In genomic region chr11:106503425-106503717, GRCm38 (mm10) we compare ENCODE assay signal across 11 mouse cellular contexts. TPM values are rescaled to one million over a fixed set of nuclear protein-coding genes. Genes with fewer than 3 reads are reported as not detected.
A peak's percentile ranks its signal among the peaks of the same experiment; 100 is the strongest.
DNase-seq lines count a peak whose midpoint lies in the region; ATAC-seq and TF ChIP-seq lines count a peak whose summit lies in the region.
"Had no signal": no experiment of that assay in that cellular context is flagged by ENCODE, and none has a peak within 500 bp of the region (broad histone marks: within the 10 kb centered on the region; RNA-seq: fewer than 3 reads in every experiment).

No protein-coding gene starts in this region.

- no peak overlapping the region for H3K4me3 ChIP-seq in embryonic facial prominence, embryonic 13.5 days
- no peak overlapping the region for H3K4me3 ChIP-seq in embryonic facial prominence, embryonic 10.5 days
- no peak overlapping the region for H3K4me3 ChIP-seq in MEL (ENCODE audit: control insufficient read depth in 1 of 2, insufficient read depth in 1 of 2, low read depth in 2 of 2, low read length in 2 of 2)
- H3K4me3 ChIP-seq in liver, embryonic 11.5 days (ENCODE audit: low read depth, low read length): no peak overlapping the region
- no peak overlapping the region for H3K4me3 ChIP-seq in lung, postnatal 0 days (ENCODE audit: low read depth, low read length)

- H3K9me3 ChIP-seq in embryonic facial prominence, embryonic 13.5 days: no peaks in the 10 kb centered on the region
- no peaks in the 10 kb centered on the region for H3K9me3 ChIP-seq in embryonic facial prominence, embryonic 10.5 days
- H3K9me3 ChIP-seq in MEL (replicated peaks; ENCODE audit: insufficient read depth, low read length): no peaks in the 10 kb centered on the region
- H3K9me3 ChIP-seq in liver, embryonic 11.5 days (ENCODE audit: control insufficient read depth, low read length): peaks cover 3% of the 10 kb centered on the region; the same call in 1 of the 2 replicates
- H3K9me3 ChIP-seq in lung, postnatal 0 days (ENCODE audit: low read length): no peaks in the 10 kb centered on the region

- no peak for TF ChIP-seq POLR2A in MEL (IDR thresholded peaks at IDR 0.05; ENCODE audit: control insufficient read depth in 1 of 2, insufficient read depth in 1 of 2, low read depth in 1 of 2, low read length in 2 of 2, poor library complexity in 1 of 2)

- ATAC-seq in embryonic facial prominence, embryonic 13.5 days (ENCODE audit: insufficient number of reproducible peaks, insufficient read depth, low FRiP score, low TSS enrichment, low read depth): no peak
- no peak for ATAC-seq in liver, embryonic 11.5 days (replicated peaks; ENCODE audit: low FRiP score)
- no peak for ATAC-seq in lung, postnatal 0 days

- no peaks in the 10 kb centered on the region for H3K4me1 ChIP-seq in embryonic facial prominence, embryonic 13.5 days
- peaks cover 17% of the 10 kb centered on the region for H3K4me1 ChIP-seq in embryonic facial prominence, embryonic 10.5 days
- peaks cover 5 to 16% of the 10 kb centered on the region in 2 experiments; a peak in 2 of 4 replicates for H3K4me1 ChIP-seq in MEL (ENCODE audit: control insufficient read depth in 1 of 2, insufficient read depth in 2 of 2, low read length in 2 of 2)
- H3K4me1 ChIP-seq in liver, embryonic 11.5 days (replicated peaks; ENCODE audit: control insufficient read depth, insufficient read depth, low read length): peaks cover 3% of the 10 kb centered on the region; the same call in 1 of the 2 replicates
- H3K4me1 ChIP-seq in lung, postnatal 0 days (ENCODE audit: insufficient read depth, low read depth, low read length): peaks cover 7% of the 10 kb centered on the region; the same call in 1 of the 2 replicates

- peaks cover 8% of the 10 kb centered on the region for H3K36me3 ChIP-seq in embryonic facial prominence, embryonic 13.5 days
- peaks cover 10% of the 10 kb centered on the region for H3K36me3 ChIP-seq in embryonic facial prominence, embryonic 10.5 days (replicated peaks)
- H3K36me3 ChIP-seq in MEL (ENCODE audit: control insufficient read depth in 1 of 2, insufficient read depth in 2 of 2, low read length in 2 of 2): peaks cover 3 to 23% of the 10 kb centered on the region in 2 experiments; a peak in 3 of 4 replicates
- H3K36me3 ChIP-seq in liver, embryonic 11.5 days (ENCODE audit: control insufficient read depth, insufficient read depth, low read length): peaks cover 4% of the 10 kb centered on the region
- no peaks in the 10 kb centered on the region for H3K36me3 ChIP-seq in lung, postnatal 0 days (ENCODE audit: insufficient read depth, low read length)

- no peak for TF ChIP-seq EP300 in MEL (IDR thresholded peaks at IDR 0.05; ENCODE audit: low read depth in 1 of 2, low read length in 2 of 2)
- TF ChIP-seq EP300 in lung, postnatal 0 days (IDR thresholded peaks at IDR 0.05): no peak

- WGBS in embryonic facial prominence, embryonic 13.5 days: 78% methylated on average over 4 of the region's 4 CpGs
- WGBS in embryonic facial prominence, embryonic 10.5 days: 85% methylated on average over 4 of the region's 4 CpGs
- WGBS in liver, embryonic 11.5 days: 81% methylated on average over 4 of the region's 4 CpGs
- 59% methylated on average over 4 of the region's 4 CpGs for WGBS in lung, postnatal 0 days

- no peak for DNase-seq in embryonic facial prominence, embryonic 10.5 days (ENCODE audit: low spot score)
- peak; percentile 43 to 63 for DNase-seq in layer of hippocampus, adult 18-20 months (ENCODE audit: low spot score in 2 of 2)
- DNase-seq in layer of hippocampus, postnatal 25 days (ENCODE audit: extremely low spot score in 1 of 2, low spot score in 1 of 2): no peak
- DNase-seq in MEL (ENCODE audit: low read depth, low spot score): peak; percentile 53
- no peak for DNase-seq in liver, embryonic 11.5 days (ENCODE audit: low spot score)
- no peak for DNase-seq in lung, postnatal 0 days (ENCODE audit: low spot score)
- DNase-seq in adrenal gland, postnatal 14 days: no peak
- DNase-seq: adrenal gland, postnatal 36 days; cerebellum, adult 9-10 months had no signal

- H3K4me2 ChIP-seq in embryonic facial prominence, embryonic 13.5 days: no peak overlapping the region
- no peak overlapping the region for H3K4me2 ChIP-seq in liver, embryonic 11.5 days
- H3K4me2 ChIP-seq in lung, postnatal 0 days (replicated peaks; ENCODE audit: low read depth, low read length): no peak overlapping the region
- H3K4me2 ChIP-seq: midbrain, embryonic 11.5 days had no signal

- no peaks in the 10 kb centered on the region for H3K27me3 ChIP-seq in embryonic facial prominence, embryonic 13.5 days
- no peaks in the 10 kb centered on the region for H3K27me3 ChIP-seq in embryonic facial prominence, embryonic 10.5 days (replicated peaks; ENCODE audit: low read depth, poor library complexity, severe bottlenecking)
- no peaks in the 10 kb centered on the region for H3K27me3 ChIP-seq in MEL (ENCODE audit: control insufficient read depth in 1 of 2, insufficient read depth in 2 of 2, low read length in 2 of 2)
- no peaks in the 10 kb centered on the region for H3K27me3 ChIP-seq in liver, embryonic 11.5 days (replicated peaks; ENCODE audit: control insufficient read depth, insufficient read depth, low read length)
- H3K27me3 ChIP-seq in lung, postnatal 0 days (replicated peaks; ENCODE audit: insufficient read depth, low read length): no peaks in the 10 kb centered on the region

- H3K9ac ChIP-seq in embryonic facial prominence, embryonic 13.5 days: no peak overlapping the region
- no peak overlapping the region for H3K9ac ChIP-seq in MEL (ENCODE audit: control insufficient read depth, low read depth, low read length, poor library complexity, severe bottlenecking)
- no peak overlapping the region for H3K9ac ChIP-seq in liver, embryonic 11.5 days (ENCODE audit: low read depth, low read length)
- H3K9ac ChIP-seq in lung, postnatal 0 days (replicated peaks; ENCODE audit: low read depth): no peak overlapping the region

- H3K27ac ChIP-seq in embryonic facial prominence, embryonic 13.5 days: peak overlapping the region; percentile 99; the same call in 1 of the 2 replicates
- no peak overlapping the region for H3K27ac ChIP-seq in embryonic facial prominence, embryonic 10.5 days (replicated peaks)
- H3K27ac ChIP-seq in MEL (ENCODE audit: control insufficient read depth, low read depth, low read length): 0 out of 2 replicates have a peak overlapping the region, but pooled peaks have one; percentile 1
- H3K27ac ChIP-seq in liver, embryonic 11.5 days (ENCODE audit: low read depth, low read length): peak overlapping the region; percentile 44; the same call in 1 of the 2 replicates
- no peak overlapping the region for H3K27ac ChIP-seq in lung, postnatal 0 days (ENCODE audit: low read length)

- TF ChIP-seq RAD21 in MEL (IDR thresholded peaks at IDR 0.05; ENCODE audit: low read depth, low read length): no peak

- no peak for TF ChIP-seq CTCF in MEL (IDR thresholded peaks at IDR 0.05 in 2 of 3, conservative IDR thresholded peaks at IDR 0.05 in 1 of 3; ENCODE audit: control insufficient read depth in 1 of 3, insufficient read depth in 1 of 3, low read depth in 2 of 3, low read length in 3 of 3, poor library complexity in 1 of 3, severe bottlenecking in 1 of 3)
- TF ChIP-seq CTCF in lung, postnatal 0 days (IDR thresholded peaks at IDR 0.05): no peak

- H3K79me2 ChIP-seq in MEL (ENCODE audit: control insufficient read depth, insufficient read depth, low read length, poor library complexity): peaks cover 9% of the 10 kb centered on the region

TF ChIP-seq in MEL, 35 proteins besides CTCF, POLR2A, EP300 and RAD21:
- TF ChIP-seq UBTF (IDR thresholded peaks at IDR 0.05; ENCODE audit: borderline replicate concordance, insufficient read depth, low read depth, low read length) (no peak), NELFE (IDR thresholded peaks at IDR 0.05; ENCODE audit: low read depth, low read length) (no peak), TCF12 (IDR thresholded peaks at IDR 0.05; ENCODE audit: low read depth, low read length) (no peak), TAL1 (IDR thresholded peaks at IDR 0.05; ENCODE audit: low read length) (no peak), MYB (IDR thresholded peaks at IDR 0.05; ENCODE audit: low read depth, low read length) (no peak), MYC (IDR thresholded peaks at IDR 0.05; ENCODE audit: low read depth, low read length) (no peak), ZC3H11A (IDR thresholded peaks at IDR 0.05; ENCODE audit: low read depth, low read length) (no peak), POLR2AphosphoS5 (IDR thresholded peaks at IDR 0.05; ENCODE audit: borderline replicate concordance, low read depth, low read length) (no peak), CHD2 (IDR thresholded peaks at IDR 0.05; ENCODE audit: low read length) (no peak; the same call in 1 of the 2 replicates), HCFC1 (IDR thresholded peaks at IDR 0.05; ENCODE audit: low read depth, low read length) (no peak), MAX (IDR thresholded peaks at IDR 0.05; ENCODE audit: low read length) (no peak), MEF2A (IDR thresholded peaks at IDR 0.05; ENCODE audit: extremely low read depth, insufficient replicate concordance, low read depth, low read length, poor library complexity, severe bottlenecking) (no peak), ETS1 (IDR thresholded peaks at IDR 0.05; ENCODE audit: low read depth, low read length) (no peak), POLR2AphosphoS2 (IDR thresholded peaks at IDR 0.05; ENCODE audit: low read length) (no peak), ZNF384 (IDR thresholded peaks at IDR 0.05; ENCODE audit: low read depth, low read length) (no peak), SIN3A (IDR thresholded peaks at IDR 0.05; ENCODE audit: low read length) (no peak), ZMIZ1 (IDR thresholded peaks at IDR 0.05; ENCODE audit: low read depth, low read length) (no peak), GABPA (IDR thresholded peaks at IDR 0.05; ENCODE audit: low read depth, low read length) (no peak), MXI1 (IDR thresholded peaks at IDR 0.05; ENCODE audit: low read depth, low read length) (no peak), TBP (IDR thresholded peaks at IDR 0.05; ENCODE audit: low read depth, low read length) (no peak)
TF ChIP-seq in MEL: peak in this region for 0.

RNA-seq across cellular contexts. Expression of gene Ern1, which starts 15.7 kb away (rescaled TPM):
- polyA plus RNA-seq in embryonic facial prominence, embryonic 13.5 days (2015; fragmentation: Nextera tagmentation; extraction: Ambion mirVana): 7.0 and 7.5 TPM in 2 replicates
- polyA plus RNA-seq in embryonic facial prominence, embryonic 10.5 days (2016; fragmentation: Nextera tagmentation; extraction: Ambion mirVana): 5.4 and 5.5 TPM in 2 replicates
- total RNA-seq in layer of hippocampus, adult 18-20 months (2021): 1 to 10 TPM; 10.0 TPM
- total RNA-seq in layer of hippocampus, postnatal 25 days (2021): 1 to 10 TPM; 8.9 TPM
- 4.3 and 4.8 TPM in 2 replicates for total RNA-seq in MEL (2012; rRNA removed)
- 1 to 10 TPM in 1 of 2 experiments, not detected in 1; 5.7 TPM for polyA plus RNA-seq in MEL (2012; ENCODE audit: insufficient read depth in 1 of 2, insufficient read length in 2 of 2, low read depth in 1 of 2, low replicate concordance in 2 of 2, missing spikeins in 1 of 2)
- 6.3 and 7.5 TPM in 2 replicates for polyA plus RNA-seq in liver, embryonic 11.5 days (2014; fragmentation: Nextera tagmentation; extraction: Ambion mirVana)
- polyA plus RNA-seq in lung, postnatal 0 days (2015; fragmentation: Nextera tagmentation; extraction: Ambion mirVana): 5.4 and 6.3 TPM in 2 replicates
- 80.9 and 82.3 TPM in 2 replicates for total RNA-seq in adrenal gland, postnatal 14 days (2021)

Comparison
In these comparisons a context has a peak if more than half of its experiments do, and no peak if none do; other contexts are left out.
1. H3K27ac ChIP-seq: peak in embryonic facial prominence, embryonic 13.5 days (single experiment), MEL (single experiment) and liver, embryonic 11.5 days (single experiment); none in embryonic facial prominence, embryonic 10.5 days (single experiment) and lung, postnatal 0 days (single experiment).
2. DNase-seq: peak in layer of hippocampus, adult 18-20 months (2 of 2) and MEL (single experiment); none in embryonic facial prominence, embryonic 10.5 days (single experiment), layer of hippocampus, postnatal 25 days (0 of 2), liver, embryonic 11.5 days (single experiment), lung, postnatal 0 days (single experiment) and adrenal gland, postnatal 14 days (single experiment).